Mouse (Mus musculus) liver, embryonic 12.5 days (tissue): Measurements from ENCODE around the gene Acad9. TPM values are rescaled to one million over a fixed set of nuclear protein-coding genes. Genes with fewer than 3 reads are reported as not detected.

ENCODE experiments used
- ATAC-seq: fragments of 200-750 bp; cut with Nextera tagmentation; 2 replicates; pipeline ENCODE4 v1.8.0; 2017; ENCODE audit warnings: moderate number of reproducible peaks, mild to moderate bottlenecking, moderate library complexity
- H3K27ac ChIP-seq: fragments of 300-500 bp; sonication (generic); 2 replicates; pipeline ENCODE4 v1.5.1; 2016; ENCODE audit warnings: mild to moderate bottlenecking
- H3K27me3 ChIP-seq: fragments of 300-500 bp; sonication (generic); replicated peaks from 2 replicates; pipeline ENCODE4 v1.6.1; 2016; ENCODE audit warnings: mild to moderate bottlenecking, moderate library complexity
- H3K36me3 ChIP-seq: fragments of 300-500 bp; sonication (generic); 2 replicates; pipeline ENCODE4 v1.6.1; 2016; ENCODE audit warnings: mild to moderate bottlenecking, moderate library complexity
- H3K4me1 ChIP-seq: fragments of 300-500 bp; sonication (generic); 2 replicates; pipeline ENCODE4 v1.6.1; 2016
- H3K4me2 ChIP-seq: fragments of 300-500 bp; sonication (generic); 2 replicates; pipeline ENCODE4 v1.6.1; 2016; ENCODE audit warnings: mild to moderate bottlenecking, moderate library complexity
- H3K4me3 ChIP-seq: fragments of 300-500 bp; sonication (generic); 2 replicates; pipeline ENCODE4 v1.5.1; 2016; ENCODE audit warnings: mild to moderate bottlenecking, moderate library complexity
- H3K9ac ChIP-seq: fragments of 300-500 bp; sonication (generic); 2 replicates; pipeline ENCODE4 v1.6.1; 2016; ENCODE audit warnings: mild to moderate bottlenecking, moderate library complexity
- H3K9me3 ChIP-seq: fragments of 300-500 bp; sonication (generic); replicated peaks from 2 replicates; pipeline ENCODE4 v1.6.1; 2016; ENCODE audit warnings: mild to moderate bottlenecking, moderate library complexity
- WGBS: fragments of 180-500 bp; shearing (Covaris S2); methylation state at CpG from one replicate; pipeline ENCODE4 v1.1.7; 2016; ENCODE audit not compliant: insufficient replicate concordance; 5-methylcytosine and 5-hydroxymethylcytosine counted together
- polyA plus RNA-seq: library from polyadenylated mRNA; unstranded; fragments of >200 nt; fragmentation: Nextera tagmentation; extraction: Ambion mirVana; gene quantifications from 2 replicates; pipeline ENCODE4 v1.2.1, GENCODE M21; 2016

Gene Acad9
- polyA plus RNA-seq: 42.0 and 44.4 TPM in 2 replicates

- Histone ChIP-seq H3K27me3 (peaks cover 15% of the 10 kb centered on the region; the same call in 1 of the 2 replicates), H3K4me1 (peaks cover 19% of the 10 kb centered on the region), H3K4me3 (peak within 1 kb of the TSS; percentile 83), H3K36me3 (peaks cover 26% of the 10 kb centered on the region), H3K9me3 (no peaks in the 10 kb centered on the region), H3K4me2 (peak within 1 kb of the TSS; percentile 81), H3K27ac (peak within 1 kb of the TSS; percentile 66; the same call in 1 of the 2 replicates), H3K9ac (peak within 1 kb of the TSS; percentile 87)
- under 1% methylated on average over 49 of the region's 49 CpGs for WGBS
- peak; percentile 89 for ATAC-seq
Observed at GRCm38 (mm10) chr3:36065843-36066651, at the start of gene Acad9. Gene Acad9 (plus strand): TSS chr3:36065979.

GRCm38 (mm10) chr3:36025732-36026131 lies 40.0 kb upstream of the Acad9 start:
- no peak overlapping the region for H3K9ac ChIP-seq
- H3K4me1 ChIP-seq: no peaks in the 10 kb centered on the region
- no peaks in the 10 kb centered on the region for H3K27me3 ChIP-seq
- no peaks in the 10 kb centered on the region for H3K36me3 ChIP-seq
- 74% methylated on average over 6 of the region's 6 CpGs for WGBS
- no peak for ATAC-seq
- no peaks in the 10 kb centered on the region for H3K9me3 ChIP-seq
- H3K4me2 ChIP-seq: no peak overlapping the region
- H3K27ac ChIP-seq: no peak overlapping the region
- no peak overlapping the region for H3K4me3 ChIP-seq

DNA sequence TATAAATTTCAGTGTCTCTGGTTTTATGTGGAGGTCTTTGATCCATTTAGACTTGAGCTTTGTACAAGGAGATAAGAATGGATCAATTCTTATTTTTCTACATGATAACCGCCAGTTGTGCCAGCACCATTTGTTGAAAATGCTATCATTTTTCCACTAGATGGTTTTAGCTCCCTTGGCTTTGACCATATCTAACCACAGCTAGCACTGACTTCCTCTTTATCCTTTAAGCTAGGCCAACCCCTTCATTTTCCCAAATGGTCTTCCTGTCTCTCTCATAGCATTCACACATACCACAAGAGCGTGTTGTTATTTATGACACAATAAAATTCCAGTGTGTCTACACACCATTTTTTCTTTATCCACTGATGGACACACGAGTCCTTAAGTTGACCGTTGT lies 35.8 kb upstream of the Acad9 start:
- Histone ChIP-seq H3K27me3 (0 out of 2 replicates have a peak, but pooled peaks cover 3% of the 10 kb centered on the region), H3K36me3 (no peaks in the 10 kb centered on the region), H3K4me2 (no peak overlapping the region), H3K27ac (no peak overlapping the region), H3K4me1 (no peaks in the 10 kb centered on the region), H3K4me3 (no peak overlapping the region), H3K9me3 (no peaks in the 10 kb centered on the region), H3K9ac (no peak overlapping the region)
- 53% methylated on average over 4 of the region's 4 CpGs for WGBS
- ATAC-seq: no peak

- ATAC-seq: no peak
- Histone ChIP-seq H3K27ac (no peak overlapping the region), H3K4me2 (no peak overlapping the region), H3K4me1 (no peaks in the 10 kb centered on the region), H3K27me3 (0 out of 2 replicates have a peak, but pooled peaks cover 3% of the 10 kb centered on the region), H3K9ac (no peak overlapping the region), H3K36me3 (no peaks in the 10 kb centered on the region), H3K9me3 (no peaks in the 10 kb centered on the region), H3K4me3 (no peak overlapping the region)
- 58% methylated on average over 6 of the region's 6 CpGs for WGBS
Observed at GRCm38 (mm10) chr3:36031740-36032510, 33.9 kb upstream of the Acad9 start.

GRCm38 (mm10) chr3:36044520-36044919 lies 21.3 kb upstream of the Acad9 start:
- Histone ChIP-seq H3K4me2 (no peak overlapping the region), H3K27ac (no peak overlapping the region), H3K9ac (no peak overlapping the region), H3K27me3 (0 out of 2 replicates have a peak, but pooled peaks cover 8% of the 10 kb centered on the region), H3K9me3 (no peaks in the 10 kb centered on the region), H3K36me3 (no peaks in the 10 kb centered on the region), H3K4me1 (no peaks in the 10 kb centered on the region), H3K4me3 (no peak overlapping the region)
- no peak for ATAC-seq

- Histone ChIP-seq H3K27me3 (0 out of 2 replicates have a peak, but pooled peaks cover 8% of the 10 kb centered on the region), H3K4me1 (no peaks in the 10 kb centered on the region), H3K36me3 (no peaks in the 10 kb centered on the region), H3K4me3 (no peak overlapping the region), H3K4me2 (no peak overlapping the region), H3K9me3 (no peaks in the 10 kb centered on the region), H3K27ac (no peak overlapping the region), H3K9ac (no peak overlapping the region)
- 57% methylated on average over 4 of the region's 4 CpGs for WGBS
- ATAC-seq: no peak
Observed at GRCm38 (mm10) chr3:36045086-36045485, 20.7 kb upstream of the Acad9 start.

GRCm38 (mm10) chr3:36049106-36049505 lies 16.7 kb upstream of the Acad9 start:
- H3K4me3 ChIP-seq: no peak overlapping the region
- H3K9me3 ChIP-seq: no peaks in the 10 kb centered on the region
- no peak overlapping the region for H3K27ac ChIP-seq
- 56% methylated on average over 1 of the region's 1 CpGs for WGBS
- no peaks in the 10 kb centered on the region for H3K36me3 ChIP-seq
- H3K4me2 ChIP-seq: no peak overlapping the region
- no peak for ATAC-seq
- 0 out of 2 replicates have a peak, but pooled peaks cover 1% of the 10 kb centered on the region for H3K27me3 ChIP-seq
- H3K9ac ChIP-seq: no peak overlapping the region
- H3K4me1 ChIP-seq: no peaks in the 10 kb centered on the region

DNA sequence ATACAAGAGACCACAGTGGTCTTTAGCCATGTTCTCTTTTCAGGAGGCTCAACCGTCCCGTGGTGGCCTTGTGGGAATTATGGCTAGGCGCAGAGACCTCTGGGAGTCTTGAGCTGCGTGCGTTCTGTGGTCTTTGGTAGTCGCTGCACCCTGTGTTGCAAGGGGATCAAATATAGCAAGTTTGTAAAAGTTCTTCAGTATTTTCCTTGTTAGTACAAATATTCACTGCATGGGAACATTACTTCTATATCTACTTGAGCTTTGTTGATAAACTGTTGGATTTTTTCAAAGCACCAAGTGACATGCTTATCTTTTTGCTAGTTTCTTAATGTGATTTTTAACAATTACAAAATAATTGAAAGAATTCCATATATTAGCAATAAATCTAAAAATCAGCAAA lies 12.3 kb upstream of the Acad9 start, which contains the start of gene Ccdc144b:
TSS of gene Ccdc144b (minus strand) at position 101 of the 400 bp plus-strand sequence.
- Histone ChIP-seq H3K27me3 (0 out of 2 replicates have a peak, but pooled peaks cover 3% of the 10 kb centered on the region), H3K27ac (no peak within 1 kb of the TSS), H3K4me1 (no peaks in the 10 kb centered on the region), H3K4me2 (no peak within 1 kb of the TSS), H3K4me3 (no peak within 1 kb of the TSS), H3K9me3 (no peaks in the 10 kb centered on the region), H3K36me3 (no peaks in the 10 kb centered on the region), H3K9ac (no peak within 1 kb of the TSS)
- 82% methylated on average over 6 of the region's 6 CpGs for WGBS
- ATAC-seq: no peak

GRCm38 (mm10) chr3:36060096-36060850 lies 5.5 kb upstream of the Acad9 start:
- no peaks in the 10 kb centered on the region for H3K4me1 ChIP-seq
- WGBS: 25% methylated on average over 8 of the region's 8 CpGs
- no peak for ATAC-seq
- peaks cover 18% of the 10 kb centered on the region; the same call in 1 of the 2 replicates for H3K27me3 ChIP-seq
- no peak overlapping the region for H3K4me3 ChIP-seq
- H3K4me2 ChIP-seq: no peak overlapping the region; the same call in 1 of the 2 replicates
- H3K27ac ChIP-seq: no peak overlapping the region
- no peaks in the 10 kb centered on the region for H3K36me3 ChIP-seq
- no peaks in the 10 kb centered on the region for H3K9me3 ChIP-seq
- no peak overlapping the region; the same call in 1 of the 2 replicates for H3K9ac ChIP-seq

GRCm38 (mm10) chr3:36064592-36065061 lies 1.2 kb upstream of the Acad9 start:
- Histone ChIP-seq H3K4me3 (no peak overlapping the region), H3K36me3 (peaks cover 11% of the 10 kb centered on the region; the same call in 1 of the 2 replicates), H3K9ac (no peak overlapping the region), H3K4me2 (no peak overlapping the region), H3K9me3 (no peaks in the 10 kb centered on the region), H3K27ac (no peak overlapping the region), H3K4me1 (peaks cover 19% of the 10 kb centered on the region), H3K27me3 (peaks cover 15% of the 10 kb centered on the region; the same call in 1 of the 2 replicates)
- no peak for ATAC-seq
- WGBS: 88% methylated on average over 1 of the region's 1 CpGs

GRCm38 (mm10) chr3:36065166-36065565 lies 613 bp upstream of the Acad9 start:
- H3K4me2 ChIP-seq: peak overlapping the region; percentile 81
- 83% methylated on average over 2 of the region's 2 CpGs for WGBS
- ATAC-seq: no peak
- no peaks in the 10 kb centered on the region for H3K9me3 ChIP-seq
- H3K36me3 ChIP-seq: peaks cover 17% of the 10 kb centered on the region; the same call in 1 of the 2 replicates
- H3K9ac ChIP-seq: no peak overlapping the region
- peak overlapping the region; percentile 83 for H3K4me3 ChIP-seq
- H3K27ac ChIP-seq: no peak overlapping the region
- H3K4me1 ChIP-seq: peaks cover 19% of the 10 kb centered on the region
- peaks cover 15% of the 10 kb centered on the region; the same call in 1 of the 2 replicates for H3K27me3 ChIP-seq
